1 mouse cellular context compared by ENCODE assay signal in the genomic region with DNA sequence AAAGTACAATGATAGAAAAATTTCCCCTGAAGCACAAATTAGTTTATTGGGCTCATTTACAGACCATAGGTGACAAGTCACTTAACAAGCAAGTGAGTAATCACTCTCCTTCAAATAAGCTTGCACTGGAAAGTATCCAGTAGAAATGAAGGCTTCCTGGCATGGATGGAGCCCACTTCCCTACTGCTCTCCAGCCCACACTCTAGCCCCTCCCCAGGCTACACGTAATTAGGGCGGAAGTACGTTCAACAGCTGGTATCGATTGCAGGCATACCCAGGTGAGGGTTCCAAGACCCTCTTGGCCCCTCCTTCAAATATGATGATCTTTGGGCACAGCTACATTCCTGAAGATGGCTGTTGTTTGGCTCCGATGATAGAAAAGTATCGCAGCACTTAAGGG.
TF ChIP-seq lines count a peak whose summit lies in the region.

No protein-coding gene starts in this region.

TF ChIP-seq in MEL, 35 proteins besides CTCF, POLR2A, EP300 and RAD21 (continued from another document):
- TF ChIP-seq MYB (IDR thresholded peaks at IDR 0.05; ENCODE audit: low read depth, low read length) (no peak), SMC3 (IDR thresholded peaks at IDR 0.05; ENCODE audit: low read depth, low read length) (no peak)
